Mouse (Mus musculus) adrenal gland (tissue): ENCODE results near the gene 2210408I21Rik.

Source experiments
- intact Hi-C: fragments of 180-260 bp; cut with DNase I; formaldehyde crosslinking; loops from one replicate; pipeline ENCODE4 v1.15.1; 2025

2210408I21Rik gene

DNA sequence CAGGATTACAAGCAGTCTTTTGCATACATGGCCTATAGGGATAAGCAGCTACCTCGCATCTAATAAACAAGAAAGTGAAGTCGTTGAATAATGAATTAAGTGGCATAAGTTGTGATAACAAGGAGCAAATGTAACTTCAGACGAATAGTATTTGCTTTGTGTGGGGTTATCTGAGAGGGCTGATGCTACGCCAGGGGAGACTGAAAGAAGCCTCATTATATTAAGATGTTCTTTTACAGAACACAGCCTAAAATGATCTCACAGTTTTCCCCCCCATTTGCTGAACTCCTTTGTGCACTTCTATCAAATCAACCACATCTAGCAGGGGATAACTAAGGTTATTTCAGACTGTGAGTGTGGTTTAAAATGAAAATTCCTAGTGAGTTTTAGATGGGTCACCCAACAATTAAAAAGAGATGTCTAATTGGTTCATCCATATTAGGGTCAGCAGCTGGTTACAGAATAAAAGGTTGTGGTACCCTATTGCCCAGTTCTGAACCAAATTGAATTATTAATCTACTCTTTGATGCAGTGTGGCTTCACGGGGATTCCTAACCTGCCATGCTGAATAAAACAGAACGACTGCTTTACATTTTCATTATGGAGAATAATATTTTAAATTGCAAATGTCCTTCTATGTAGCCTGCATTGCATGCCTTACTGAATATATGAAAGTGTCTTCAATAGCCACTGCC, 343.2 kb downstream of the 2210408I21Rik start:
- intact Hi-C loops, result no loop called here

DNA sequence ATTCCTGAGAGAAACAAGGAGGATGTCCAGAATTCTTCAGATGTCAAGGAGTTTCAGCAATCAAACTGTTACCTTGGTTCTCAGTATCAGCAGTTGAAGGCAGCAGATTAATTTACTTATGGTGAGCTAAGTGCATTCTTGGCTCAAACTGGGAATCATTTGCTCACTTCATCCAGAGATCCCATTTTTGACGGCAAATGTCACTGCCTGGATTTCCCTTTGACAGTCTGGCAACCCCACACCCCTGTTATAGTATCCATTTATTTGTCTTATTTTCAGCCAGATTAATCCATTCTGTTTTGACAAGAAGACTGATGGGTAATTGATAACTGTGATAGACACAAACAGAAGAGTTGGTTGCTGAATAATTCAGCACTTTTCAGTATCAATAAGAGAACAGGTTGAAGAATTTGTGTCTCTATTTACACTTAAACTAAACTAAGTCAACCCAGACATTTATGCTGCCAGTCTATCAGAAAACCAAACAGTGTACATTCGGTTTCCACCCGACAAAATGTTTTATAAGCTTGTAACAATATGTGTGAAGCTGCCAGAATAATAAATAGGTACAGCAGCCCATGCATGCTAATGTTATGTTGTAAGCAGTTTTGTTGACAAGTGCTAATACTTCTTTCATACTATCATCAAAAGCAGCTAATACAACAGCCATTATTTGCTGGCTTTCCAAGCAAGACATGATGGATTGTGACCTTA, 354.8 kb downstream of the 2210408I21Rik start:
- intact Hi-C loops, result no loop called here

DNA sequence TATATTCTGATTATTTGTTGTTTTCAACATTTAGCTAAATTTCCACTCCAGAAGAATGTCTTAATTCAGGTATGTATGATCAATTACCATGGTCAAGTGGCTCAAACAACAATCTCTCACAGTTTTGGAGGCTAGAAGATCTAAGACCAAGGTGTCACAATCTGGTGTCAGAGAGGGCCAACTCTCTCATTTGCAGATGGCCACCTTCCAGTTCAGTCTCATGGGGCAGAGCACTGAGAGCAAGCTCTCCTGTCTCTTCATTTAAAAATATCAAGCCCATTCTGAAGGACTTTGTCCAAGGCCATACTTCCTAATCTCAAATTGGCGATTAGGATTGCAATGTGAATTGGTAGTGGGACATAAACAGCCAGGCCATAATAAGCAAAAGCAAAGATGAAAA, 378.7 kb downstream of the 2210408I21Rik start:
- intact Hi-C loops, result no loop called here

DNA sequence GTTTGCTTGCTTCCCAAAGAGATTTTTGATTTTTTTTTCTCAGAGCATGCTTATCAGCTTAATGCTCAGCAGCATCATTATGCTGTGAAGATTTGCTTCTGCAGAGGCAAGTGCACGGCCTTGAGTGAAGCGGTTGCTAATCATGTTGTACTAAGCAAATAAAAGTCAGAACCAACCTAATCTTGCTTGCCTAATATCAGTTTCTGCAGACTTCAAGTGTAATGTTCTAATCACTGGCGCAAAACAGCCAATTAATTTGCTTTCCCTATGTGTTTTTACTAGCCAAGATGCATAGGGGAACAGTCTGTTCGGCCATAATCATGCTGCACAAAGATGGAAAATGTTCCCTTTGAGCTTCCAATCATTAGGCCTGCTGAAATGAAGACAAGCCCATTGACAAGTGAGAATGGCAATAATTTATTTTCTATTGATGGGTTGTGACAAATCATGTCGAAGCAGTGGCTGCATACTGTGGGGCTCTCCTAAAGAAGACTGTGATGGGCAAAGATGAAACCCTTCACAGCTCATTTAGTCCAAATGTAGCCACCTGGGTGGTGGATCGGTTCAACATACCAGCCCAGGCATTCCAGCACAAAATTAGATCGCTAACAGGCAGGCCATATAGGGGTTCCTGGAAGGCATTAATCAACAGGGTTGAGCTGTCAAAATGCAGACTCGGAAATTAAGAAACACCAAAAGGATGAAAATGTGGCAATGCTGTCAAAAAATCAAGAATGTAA, 393.8 kb downstream of the 2210408I21Rik start:
- intact Hi-C loops, result no loop called here

DNA sequence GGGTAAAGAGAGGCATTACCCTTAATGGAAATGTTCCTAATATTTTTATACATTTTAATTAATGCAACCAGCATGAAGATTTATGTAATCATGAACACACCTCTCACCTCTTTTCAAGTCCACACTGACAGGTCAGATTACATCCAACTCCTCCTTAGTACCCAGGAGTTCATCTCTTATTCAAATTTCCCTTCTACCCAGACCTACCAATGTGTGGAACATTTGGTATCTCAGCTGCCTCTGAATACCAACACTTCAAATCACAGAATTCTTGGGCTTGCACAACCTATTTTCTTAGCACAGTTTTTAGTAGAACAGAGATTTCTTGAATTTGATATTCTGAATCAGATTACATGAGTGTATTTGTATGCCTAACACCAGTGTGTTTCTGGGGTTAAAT, 394.4 kb downstream of the 2210408I21Rik start:
- intact Hi-C loops, result no loop called here

DNA sequence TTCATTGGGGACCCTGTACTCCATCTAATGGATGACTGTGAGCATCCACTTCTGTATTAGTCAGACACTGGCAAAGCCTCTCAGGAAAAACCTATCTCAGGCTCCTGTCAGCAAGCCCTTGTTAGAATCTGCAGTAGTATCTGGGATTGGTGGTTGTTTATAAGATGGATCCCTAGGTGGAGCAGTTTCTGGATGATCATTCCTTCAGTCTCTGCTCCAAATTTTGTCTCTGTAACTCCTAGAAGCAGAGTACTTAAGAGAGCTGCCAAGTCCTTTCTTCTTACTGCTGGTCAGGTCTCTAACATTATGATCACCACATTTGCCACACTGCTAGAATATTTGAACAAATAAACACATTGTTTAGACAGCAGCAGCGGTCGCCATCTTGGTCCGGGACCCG, 402.1 kb downstream of the 2210408I21Rik start:
- intact Hi-C loops, result no loop called here

DNA sequence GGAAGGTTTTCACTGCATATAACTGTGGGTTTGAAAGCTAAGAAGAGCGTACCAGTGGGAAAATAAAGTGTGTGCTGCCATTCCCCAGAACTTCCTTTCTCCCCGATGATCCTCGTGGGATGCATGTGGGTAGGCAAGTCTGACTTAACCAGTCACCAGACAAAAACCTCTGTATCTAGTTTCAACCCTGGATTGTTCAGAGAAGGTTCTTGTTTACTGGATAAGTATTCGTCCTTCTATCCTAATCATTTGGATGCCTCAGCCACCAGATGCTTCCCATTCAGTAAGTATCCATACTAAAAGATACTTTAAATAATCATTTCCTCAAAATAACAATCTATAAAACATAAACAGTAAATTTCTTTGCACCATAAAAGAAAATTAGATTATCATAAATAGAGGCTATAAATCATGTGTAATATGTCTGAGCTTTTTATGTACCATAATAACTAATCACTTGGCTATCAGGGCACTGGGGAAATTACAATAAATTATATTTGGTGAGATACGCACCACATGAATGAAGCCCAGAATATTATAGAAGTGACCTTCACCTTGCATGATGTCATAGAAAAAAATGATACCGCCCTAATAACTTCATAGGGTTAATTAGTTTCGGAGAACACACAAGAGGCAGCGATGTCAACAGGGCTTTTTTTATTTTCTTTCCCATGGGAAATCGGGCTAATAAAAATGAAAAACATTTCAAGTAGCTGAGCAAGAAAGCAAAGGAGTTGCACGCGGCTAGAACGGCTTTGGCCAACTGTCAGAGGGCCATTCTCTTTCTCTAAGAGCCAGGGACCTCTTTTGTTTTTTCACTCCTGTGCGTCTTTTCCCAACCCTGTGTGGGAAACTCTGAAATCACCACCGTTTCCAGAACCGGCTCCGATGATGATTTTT, 412.4 kb downstream of the 2210408I21Rik start:
- intact Hi-C loops, result no loop called here

DNA sequence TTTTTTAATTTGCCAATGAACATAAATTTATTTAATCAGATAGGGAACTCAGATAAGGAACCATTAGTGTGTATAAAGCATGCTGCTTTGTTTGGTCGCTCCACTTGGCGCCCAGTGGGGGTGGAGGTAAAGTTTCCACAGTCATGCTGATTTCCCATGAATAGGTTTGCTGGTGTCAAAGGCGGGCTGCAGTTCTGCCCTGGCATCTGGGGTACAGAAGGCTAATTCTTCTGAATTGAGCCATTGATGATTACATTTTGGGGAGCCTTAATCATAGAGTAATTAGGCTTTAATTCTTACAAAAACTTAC, 413.0 kb downstream of the 2210408I21Rik start:
- intact Hi-C loops, result no loop called here

DNA sequence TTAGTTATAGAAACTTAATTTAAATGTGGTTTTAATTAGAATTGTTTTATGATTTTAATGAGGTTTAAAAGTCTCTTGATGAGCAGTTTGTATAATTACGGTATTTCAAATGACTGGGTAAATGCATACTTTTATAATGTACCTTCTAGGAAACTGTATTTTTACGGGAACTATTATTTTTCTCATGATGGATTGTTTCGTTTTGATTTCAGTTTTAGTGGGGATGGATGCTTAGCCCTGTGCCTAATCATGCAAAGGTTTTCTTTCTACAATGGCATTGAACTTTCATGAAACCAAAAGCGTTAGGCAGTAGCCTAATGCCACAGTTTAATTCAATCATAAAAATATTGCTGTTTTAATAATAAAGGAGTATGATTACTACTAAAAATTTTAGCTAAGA, 413.4 kb downstream of the 2210408I21Rik start:
- intact Hi-C loops, result no loop called here

DNA sequence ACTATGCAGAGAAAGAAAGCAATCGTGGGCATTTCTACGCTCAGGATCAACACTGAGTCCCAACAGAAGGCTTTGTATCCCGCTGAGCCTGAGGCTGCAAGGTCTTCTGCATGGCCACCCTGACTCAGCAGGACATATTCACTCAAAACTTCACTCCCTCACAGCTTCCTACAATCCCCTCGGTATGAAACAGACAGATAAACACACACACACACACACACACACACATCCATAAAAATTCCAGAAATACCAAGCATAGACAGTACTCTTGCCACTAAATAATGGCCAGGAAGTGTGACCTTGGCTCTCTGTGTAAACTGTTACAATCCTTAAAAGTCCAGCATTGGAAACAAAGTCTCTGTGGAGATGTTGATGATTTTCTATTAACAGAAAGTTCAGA, 458.7 kb downstream of the 2210408I21Rik start:
- intact Hi-C loops, result no loop called here

DNA sequence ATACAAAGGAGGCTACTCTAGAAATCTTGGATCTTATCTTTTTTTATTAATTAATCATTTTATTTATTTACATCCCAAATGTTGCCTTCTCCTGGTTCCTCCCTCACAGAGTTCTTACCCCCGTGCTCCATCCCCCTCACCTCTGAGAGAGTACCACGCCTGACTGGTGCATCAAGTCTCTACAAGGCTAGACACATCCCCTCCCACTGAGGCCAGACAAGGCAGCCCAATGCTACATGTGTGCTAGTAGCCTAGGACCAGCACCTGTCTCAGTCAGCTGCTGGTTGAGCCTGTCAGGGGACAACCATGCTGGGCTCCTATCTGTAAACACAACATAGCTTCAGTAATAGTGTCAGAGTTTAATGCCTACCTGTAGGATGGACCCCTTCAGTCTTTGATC, 480.0 kb downstream of the 2210408I21Rik start:
- intact Hi-C loops, result no loop called here
